Mouse (Mus musculus) liver, adult 2 months (tissue): Measurements from ENCODE around the gene Samd14.

ENCODE experiments used
- CTCF ChIP-seq: fragments of 200-500 bp; IDR thresholded peaks from 2 replicates; pipeline ENCODE4 v1.5.1; 2011; ENCODE audit warnings: low read depth, low read length, control low read depth
- POLR2A ChIP-seq: fragments of 200-500 bp; IDR thresholded peaks from 2 replicates; pipeline ENCODE4 v1.6.1; 2011; ENCODE audit warnings: low read length, control low read depth; ENCODE audit not compliant: insufficient read depth; ENCODE audit errors: extremely low read depth

DNA sequence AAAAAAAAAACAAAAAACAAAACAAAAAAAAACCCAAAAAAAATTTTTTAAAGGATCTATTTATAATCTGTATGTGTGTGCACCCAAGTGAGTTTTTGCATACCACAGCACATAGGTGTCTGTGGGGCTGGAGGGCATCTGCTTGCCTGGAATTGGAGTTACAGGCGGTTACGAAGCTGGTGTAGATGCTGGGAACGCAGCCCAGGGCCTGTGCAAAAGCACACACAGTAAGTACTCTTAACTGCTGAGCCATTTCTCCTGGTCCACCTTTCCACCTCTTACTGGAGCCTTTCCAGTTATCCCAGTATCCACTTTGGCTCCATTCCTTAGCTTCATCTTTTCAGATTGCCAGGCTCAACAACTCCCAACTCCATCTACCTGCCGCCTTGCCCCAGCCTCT is 33.4 kb downstream of the Samd14 start:
- no peak for TF ChIP-seq CTCF
- TF ChIP-seq POLR2A, result no peak
